Mouse (Mus musculus): ENCODE results near the gene Kat14.
"Not testable (repeated sequence)": the region's sequence is repeated elsewhere in the genome, so short reads cannot be mapped to it uniquely, and the experiment has no call there.

The Kat14 gene

GRCm38 (mm10) chr2:144368400-144369019 lies at the start of gene Kat14, which contains the start of gene Pet117:
TSS of gene Kat14 (plus strand) at chr2:144368983.
TSS of gene Pet117 (plus strand) at chr2:144368996.
- in situ Hi-C loops (cut with MboI; ENCODE audit: low pct_unique_long_range_greater_than_20kb in 1 of 2, low sequenced_read_pairs in 2 of 2, unreplicated experiment in 1 of 2): no loop called here

DNA sequence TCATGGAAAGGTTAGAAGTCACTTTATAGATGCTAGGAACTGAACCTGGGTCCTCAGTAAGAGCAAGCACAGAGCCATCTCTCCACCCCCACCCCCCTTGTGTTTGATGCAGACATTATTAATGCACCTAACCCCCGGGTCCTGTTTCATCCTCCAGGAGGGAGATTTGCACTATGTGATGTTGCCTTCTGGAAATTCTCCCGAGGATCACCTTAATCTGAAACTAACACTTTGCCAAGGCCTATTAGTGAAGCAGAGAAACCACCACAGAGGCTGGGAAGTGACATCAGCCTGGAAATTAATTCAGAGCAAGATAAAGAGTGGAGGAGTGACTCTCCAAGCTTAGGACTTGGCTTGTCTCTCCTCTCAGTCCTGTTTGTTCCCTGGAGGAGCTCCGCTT lies 44.6 kb upstream of the Kat14 start:
- in situ Hi-C loops (cut with MboI; ENCODE audit: low pct_unique_long_range_greater_than_20kb in 1 of 2, low sequenced_read_pairs in 2 of 2, unreplicated experiment in 1 of 2): no loop called here

GRCm38 (mm10) chr2:144329451-144329850 lies 39.3 kb upstream of the Kat14 start:
- in situ Hi-C loops (cut with MboI; ENCODE audit: low pct_unique_long_range_greater_than_20kb in 1 of 2, low sequenced_read_pairs in 2 of 2, unreplicated experiment in 1 of 2): no loop called here

DNA sequence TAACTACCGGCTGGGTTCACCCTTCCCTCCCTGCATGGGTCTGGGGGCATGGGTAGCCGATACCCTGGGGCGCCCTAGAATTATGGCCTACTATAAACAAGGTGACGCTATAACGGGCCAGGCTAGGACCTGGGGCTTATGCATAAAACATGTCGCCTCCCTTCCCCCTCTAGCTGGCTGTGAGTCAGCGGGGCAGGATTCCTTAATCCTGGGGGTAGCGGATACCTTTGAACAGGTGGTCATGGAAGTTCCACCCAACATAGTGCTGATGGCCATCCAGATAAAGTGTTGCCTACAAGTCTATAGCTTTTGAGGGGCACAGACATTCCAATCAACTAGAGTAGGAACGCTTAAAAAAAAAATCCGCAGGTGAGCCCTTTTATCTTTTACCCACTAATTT lies 38.8 kb upstream of the Kat14 start:
- in situ Hi-C loops (cut with MboI; ENCODE audit: low pct_unique_long_range_greater_than_20kb in 1 of 2, low sequenced_read_pairs in 2 of 2, unreplicated experiment in 1 of 2): no loop called here

DNA sequence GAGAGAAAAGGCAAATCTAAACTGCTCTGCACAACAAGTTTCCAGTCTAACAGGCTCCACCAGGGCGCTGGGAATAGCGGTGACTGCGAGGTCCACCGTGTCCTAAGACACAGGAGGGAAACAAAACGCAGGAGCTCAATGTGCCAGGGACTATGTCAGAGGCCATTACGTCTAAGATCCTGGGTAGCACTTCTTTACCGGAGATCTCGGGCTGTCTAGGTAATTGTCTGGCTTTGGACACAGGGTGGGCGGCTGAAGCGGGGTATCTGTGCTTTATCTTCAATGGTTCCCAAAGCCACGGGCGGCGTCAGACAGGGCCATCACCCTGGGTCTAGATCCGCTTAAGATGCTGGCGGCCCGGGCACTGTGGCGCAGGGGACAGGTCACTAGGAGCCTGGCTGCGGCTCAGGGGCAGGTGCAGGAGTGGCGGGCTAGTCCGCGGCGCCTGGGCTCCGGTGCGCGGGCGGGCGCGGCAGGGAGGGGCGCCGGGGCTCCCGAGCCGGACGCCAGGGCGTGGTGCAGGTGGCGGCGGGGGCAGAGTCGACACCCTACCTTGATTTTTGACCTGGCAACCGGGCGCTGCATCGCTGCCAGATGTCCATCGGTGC lies 38.3 kb upstream of the Kat14 start:
- in situ Hi-C loops (cut with MboI; ENCODE audit: low pct_unique_long_range_greater_than_20kb in 1 of 2, low sequenced_read_pairs in 2 of 2, unreplicated experiment in 1 of 2): no loop called here

DNA sequence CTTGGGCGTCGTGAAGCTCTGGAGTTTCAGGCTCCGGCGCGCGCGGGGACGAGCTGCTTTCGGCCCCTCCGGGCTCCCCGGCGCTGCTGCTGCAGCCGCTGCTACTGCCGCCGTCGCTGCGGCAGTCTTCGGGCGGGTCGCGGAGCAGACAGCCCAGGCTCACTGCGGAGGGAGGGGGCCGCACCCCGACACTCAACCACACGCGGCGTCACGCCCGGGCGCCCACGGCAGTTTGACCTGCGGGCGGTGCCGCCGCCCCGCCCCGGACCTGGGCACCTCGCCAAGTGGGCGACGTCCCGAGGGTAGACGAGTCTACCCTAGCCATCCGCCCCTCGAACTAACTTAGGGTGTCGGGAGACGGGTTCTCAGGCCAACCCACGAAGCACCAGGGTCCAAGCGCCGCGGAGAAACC lies 37.8 kb upstream of the Kat14 start:
- in situ Hi-C loops (cut with MboI; ENCODE audit: low pct_unique_long_range_greater_than_20kb in 1 of 2, low sequenced_read_pairs in 2 of 2, unreplicated experiment in 1 of 2): no loop called here

GRCm38 (mm10) chr2:144331401-144332302 lies 37.1 kb upstream of the Kat14 start, which contains the start of gene Ovol2:
TSS of gene Ovol2 (minus strand) at chr2:144332146.
- in situ Hi-C loops (cut with MboI; ENCODE audit: low pct_unique_long_range_greater_than_20kb in 1 of 2, low sequenced_read_pairs in 2 of 2, unreplicated experiment in 1 of 2): no loop called here

- in situ Hi-C loops (cut with MboI; ENCODE audit: low pct_unique_long_range_greater_than_20kb in 1 of 2, low sequenced_read_pairs in 2 of 2, unreplicated experiment in 1 of 2): no loop called here
Observed at GRCm38 (mm10) chr2:144332486-144332885, 36.3 kb upstream of the Kat14 start.

DNA sequence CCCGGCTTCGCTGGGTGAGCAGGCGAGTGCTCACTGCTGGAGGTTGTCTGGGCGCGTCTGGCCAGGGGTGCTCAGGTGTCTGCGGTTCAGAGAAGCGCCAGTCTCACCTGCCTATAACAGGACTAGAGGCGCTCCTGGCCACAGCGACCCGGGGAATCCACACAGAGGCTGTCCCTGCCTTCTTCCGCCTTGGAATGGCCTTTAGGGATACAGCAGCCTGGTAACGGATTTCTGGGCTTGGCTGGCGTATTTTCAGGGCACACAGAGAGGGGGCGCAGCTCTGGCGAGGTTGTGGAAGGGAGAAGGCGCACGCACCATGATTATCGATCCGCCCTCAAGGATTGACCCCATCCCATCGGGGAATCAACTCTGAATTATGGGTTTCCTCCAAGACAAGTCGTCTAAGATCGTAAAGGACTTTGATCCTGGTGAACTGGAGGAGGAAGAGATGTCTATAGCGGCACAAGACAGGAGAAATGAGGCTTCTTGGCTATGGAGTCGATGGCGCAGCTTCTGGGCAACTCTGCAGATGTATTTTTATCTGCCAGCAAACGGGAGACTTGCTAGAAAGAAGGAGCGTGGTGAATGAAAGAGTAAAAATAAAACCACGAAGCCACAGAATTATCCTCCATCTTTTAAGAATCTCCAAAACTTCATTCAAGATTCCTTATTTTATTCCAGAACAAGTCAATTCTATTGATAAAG lies 35.5 kb upstream of the Kat14 start:
- in situ Hi-C loops (cut with MboI; ENCODE audit: low pct_unique_long_range_greater_than_20kb in 1 of 2, low sequenced_read_pairs in 2 of 2, unreplicated experiment in 1 of 2): no loop called here

DNA sequence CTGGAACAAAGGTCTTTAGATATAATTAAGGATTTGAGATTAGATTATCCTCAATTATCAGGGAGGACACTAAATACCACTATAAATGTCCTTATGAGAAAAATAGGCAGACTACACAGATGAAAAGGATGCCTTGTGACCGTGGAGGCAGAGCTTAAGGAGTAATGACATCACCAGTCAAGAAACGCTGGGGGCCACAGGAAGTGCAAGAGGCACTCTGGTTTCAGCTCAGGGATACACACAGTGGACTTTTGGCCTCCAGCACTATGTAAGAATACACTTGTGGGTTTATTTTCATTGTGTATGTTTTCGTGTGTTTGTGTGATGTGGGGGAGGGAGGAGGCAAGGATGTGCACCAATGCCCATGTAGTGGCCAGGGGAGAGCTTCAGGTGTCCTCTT lies 31.6 kb upstream of the Kat14 start:
- in situ Hi-C loops (cut with MboI; ENCODE audit: low pct_unique_long_range_greater_than_20kb in 1 of 2, low sequenced_read_pairs in 2 of 2, unreplicated experiment in 1 of 2): no loop called here

DNA sequence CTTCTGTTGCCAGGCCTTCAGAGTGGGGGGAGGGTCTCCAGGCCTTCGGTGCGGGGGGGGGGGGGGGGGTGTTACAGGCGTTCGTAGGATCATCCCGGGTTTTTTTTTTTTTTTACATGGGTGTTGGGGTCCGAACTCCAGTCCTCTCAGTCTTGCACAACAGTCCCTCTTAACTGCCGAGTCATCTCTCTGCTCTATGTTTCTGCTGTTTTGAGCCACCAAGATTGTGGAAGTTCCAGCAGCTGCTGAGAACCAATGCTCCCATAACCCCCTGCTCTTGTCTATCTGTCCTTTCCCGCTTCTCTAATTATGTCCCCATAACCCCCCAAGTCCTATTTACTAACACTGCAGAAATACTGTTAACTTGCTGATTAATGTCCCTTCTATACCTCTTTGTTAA lies 31.1 kb upstream of the Kat14 start:
- in situ Hi-C loops (cut with MboI; ENCODE audit: low pct_unique_long_range_greater_than_20kb in 1 of 2, low sequenced_read_pairs in 2 of 2, unreplicated experiment in 1 of 2): no loop called here

GRCm38 (mm10) chr2:144338149-144338548 lies 30.6 kb upstream of the Kat14 start:
- in situ Hi-C loops (cut with MboI; ENCODE audit: low pct_unique_long_range_greater_than_20kb in 1 of 2, low sequenced_read_pairs in 2 of 2, unreplicated experiment in 1 of 2): not testable (repeated sequence)

DNA sequence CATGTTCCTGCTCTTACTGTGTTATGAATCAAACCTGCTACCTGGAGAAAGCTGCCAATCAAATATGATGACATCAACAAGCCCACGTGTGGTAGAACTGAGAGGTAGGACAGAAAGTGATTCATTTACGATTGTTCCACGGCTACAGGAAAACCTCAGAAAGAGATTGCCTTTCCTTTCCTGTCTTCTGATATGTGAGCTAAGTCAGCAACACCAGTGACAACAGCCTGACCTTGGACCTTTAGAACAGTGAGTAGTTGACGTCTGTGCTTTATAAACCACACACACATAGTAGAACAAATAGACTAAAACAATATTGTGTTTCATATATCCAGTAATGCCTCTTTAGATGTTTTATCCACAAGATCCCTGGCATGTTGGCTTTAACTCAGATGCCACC lies 25.6 kb upstream of the Kat14 start:
- in situ Hi-C loops (cut with MboI; ENCODE audit: low pct_unique_long_range_greater_than_20kb in 1 of 2, low sequenced_read_pairs in 2 of 2, unreplicated experiment in 1 of 2): no loop called here

- in situ Hi-C loops (cut with MboI; ENCODE audit: low pct_unique_long_range_greater_than_20kb in 1 of 2, low sequenced_read_pairs in 2 of 2, unreplicated experiment in 1 of 2): no loop called here
Observed at GRCm38 (mm10) chr2:144348525-144348924, 20.3 kb upstream of the Kat14 start.

GRCm38 (mm10) chr2:144352843-144353242 lies 15.9 kb upstream of the Kat14 start:
- in situ Hi-C loops (cut with MboI; ENCODE audit: low pct_unique_long_range_greater_than_20kb in 1 of 2, low sequenced_read_pairs in 2 of 2, unreplicated experiment in 1 of 2): loop anchor here (5.0 kb wide), 1 partner anchor 99 kb away; no protein-coding TSS in a partner anchor

DNA sequence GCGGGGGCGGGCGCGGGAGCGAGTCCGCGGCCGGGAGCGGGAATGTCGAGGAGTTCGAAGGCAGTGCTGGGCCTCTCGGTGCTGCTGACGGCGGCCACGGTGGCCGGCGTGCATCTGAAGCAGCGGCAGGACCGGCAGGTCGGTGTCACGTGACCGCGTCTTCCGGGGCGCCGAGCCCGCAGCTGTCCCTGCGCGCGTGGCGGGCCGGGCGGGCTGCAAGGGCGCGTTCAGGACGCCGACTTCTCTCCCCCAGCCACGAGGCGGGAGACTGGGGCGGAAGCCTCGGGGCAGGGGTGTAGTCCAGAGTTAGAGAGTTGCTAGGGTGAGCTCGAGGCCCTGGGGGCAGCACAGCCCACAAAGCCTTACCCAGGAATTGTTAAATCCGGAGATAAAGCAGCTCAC lies 238 bp downstream of the Kat14 start:
- in situ Hi-C loops (cut with MboI; ENCODE audit: low pct_unique_long_range_greater_than_20kb in 1 of 2, low sequenced_read_pairs in 2 of 2, unreplicated experiment in 1 of 2): no loop called here

DNA sequence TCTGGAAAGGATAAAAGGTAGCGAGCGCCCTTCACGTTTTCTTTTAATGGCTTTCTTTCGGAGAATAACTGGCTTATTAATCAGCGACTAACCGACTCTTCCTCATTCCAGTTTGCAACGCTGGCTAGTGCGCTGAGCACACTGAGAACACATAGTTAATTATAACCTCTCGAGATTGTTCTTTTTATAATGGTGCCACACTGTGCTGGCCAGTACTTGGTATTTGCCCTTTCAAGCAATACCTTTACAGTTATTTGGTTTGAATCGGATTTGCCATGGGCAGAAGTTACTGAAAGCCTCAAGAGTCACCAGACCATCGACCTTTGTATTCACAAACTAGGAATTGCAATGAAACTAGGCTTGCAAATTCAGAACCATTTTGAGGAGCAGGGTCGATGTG lies 728 bp downstream of the Kat14 start:
- in situ Hi-C loops (cut with MboI; ENCODE audit: low pct_unique_long_range_greater_than_20kb in 1 of 2, low sequenced_read_pairs in 2 of 2, unreplicated experiment in 1 of 2): no loop called here

DNA sequence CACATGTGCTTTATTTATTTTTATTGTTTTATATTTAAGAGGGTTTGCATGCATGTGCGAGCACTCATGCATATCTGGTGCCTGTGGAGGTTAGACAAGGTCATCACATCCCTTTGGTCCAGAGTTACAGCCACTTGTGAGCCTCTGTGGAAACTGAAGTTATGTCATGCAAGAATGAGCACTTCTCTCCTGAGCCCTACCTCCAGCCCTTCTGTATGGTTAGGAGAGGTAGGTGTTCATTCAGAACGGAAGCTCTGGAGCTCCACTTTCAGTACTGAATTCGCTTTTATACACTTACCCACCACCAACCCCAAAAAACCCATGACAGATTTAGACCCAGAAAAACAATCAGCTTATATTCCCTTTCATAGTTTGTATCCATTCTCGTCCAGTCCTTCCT lies 2.8 kb downstream of the Kat14 start:
- in situ Hi-C loops (cut with MboI; ENCODE audit: low pct_unique_long_range_greater_than_20kb in 1 of 2, low sequenced_read_pairs in 2 of 2, unreplicated experiment in 1 of 2): no loop called here

GRCm38 (mm10) chr2:144373063-144373462 lies 4.3 kb downstream of the Kat14 start:
- in situ Hi-C loops (cut with MboI; ENCODE audit: low pct_unique_long_range_greater_than_20kb in 1 of 2, low sequenced_read_pairs in 2 of 2, unreplicated experiment in 1 of 2): no loop called here
